Mouse (Mus musculus): ENCODE measurements around the gene Fgfr2. TPM values are rescaled to one million over a fixed set of nuclear protein-coding genes. Genes with fewer than 3 reads are reported as not detected.

Fgfr2 gene
- polyA plus RNA-seq, 1 experiment from 2014 or later = 110 TPM

DNA sequence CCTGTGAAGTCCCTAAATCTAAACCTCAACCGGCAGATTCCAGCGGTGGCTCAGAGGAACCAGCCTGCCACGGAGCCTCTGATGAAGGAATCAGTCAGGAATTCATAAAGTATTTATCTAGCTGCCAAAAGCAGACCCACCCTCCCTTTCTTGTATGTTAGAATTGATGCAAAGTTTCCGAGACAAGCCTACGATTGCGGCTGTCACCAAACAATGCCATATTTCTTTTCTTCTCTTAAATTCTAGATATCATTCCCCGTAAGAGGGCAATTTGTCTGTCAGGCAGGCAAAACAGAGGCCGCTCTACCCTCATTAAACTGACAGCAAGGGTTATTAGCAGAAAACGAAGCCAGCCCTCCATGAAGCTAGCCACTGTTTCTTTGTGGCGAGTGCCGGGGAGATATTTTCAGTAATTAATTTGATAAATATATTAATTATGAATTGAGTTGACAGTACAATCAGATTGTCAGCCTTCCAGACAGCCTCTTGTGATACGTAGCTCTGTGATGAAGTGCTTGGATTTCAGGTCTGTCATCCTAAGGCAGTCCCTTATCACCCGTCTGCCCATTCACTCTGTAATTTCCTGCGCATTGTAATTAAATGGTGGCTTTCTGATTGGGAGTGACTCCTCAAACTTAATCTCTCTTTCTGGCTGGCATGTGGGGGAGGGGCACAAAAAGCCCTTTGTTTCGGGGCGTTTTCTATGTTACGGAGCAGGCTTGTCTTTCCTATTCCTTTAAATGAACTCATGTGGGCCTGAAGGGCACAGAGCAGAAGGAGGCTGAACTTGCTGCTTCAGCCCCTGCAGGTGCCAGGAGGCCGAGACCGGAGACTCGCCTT lies 1276.9 kb downstream of the Fgfr2 start:
- no peak overlapping the region for H3K4me2 ChIP-seq (replicated peaks; ENCODE audit: low read depth, low read length)
- DNase-seq (ENCODE audit: low spot score) = no peak
- WGBS = 35% methylated on average over 20 of the region's 20 CpGs

DNA sequence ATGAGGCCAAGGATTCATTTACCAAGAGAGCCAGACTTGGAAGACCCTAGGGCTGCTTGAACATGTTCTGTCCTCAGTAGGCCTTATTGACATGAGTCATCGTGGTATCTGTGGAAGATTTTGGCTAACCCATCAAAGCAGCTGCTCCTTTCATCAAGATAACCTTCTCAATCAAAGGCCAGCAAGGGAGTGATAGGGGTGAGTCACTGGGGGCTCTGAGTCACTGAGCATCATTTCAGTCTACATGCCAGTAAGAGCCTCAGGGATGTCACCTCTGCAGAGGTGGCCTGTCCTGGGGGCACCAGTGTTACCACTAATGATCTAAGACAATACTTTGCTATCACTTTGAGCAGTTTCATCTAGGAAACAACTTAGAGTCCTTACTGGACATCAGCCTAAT lies 1292.9 kb downstream of the Fgfr2 start:
- Histone ChIP-seq H3K27ac (ENCODE audit: low read length) (no peak overlapping the region), H3K9me3 (ENCODE audit: low read length) (no peaks in the 10 kb centered on the region), H3K4me3 (ENCODE audit: low read depth, low read length) (no peak overlapping the region), H3K36me3 (ENCODE audit: insufficient read depth, low read length) (no peaks in the 10 kb centered on the region), H3K9ac (replicated peaks; ENCODE audit: low read depth) (no peak overlapping the region), H3K4me1 (ENCODE audit: insufficient read depth, low read depth, low read length) (no peaks in the 10 kb centered on the region), H3K4me2 (replicated peaks; ENCODE audit: low read depth, low read length) (no peak overlapping the region), H3K27me3 (replicated peaks; ENCODE audit: insufficient read depth, low read length) (no peaks in the 10 kb centered on the region)
- ATAC-seq = no peak
- DNase-seq (ENCODE audit: low spot score) = no peak
- WGBS = 69% methylated on average over 1 of the region's 1 CpGs
- TF ChIP-seq EP300 (IDR thresholded peaks at IDR 0.05) = no peak
- no peak for TF ChIP-seq CTCF (IDR thresholded peaks at IDR 0.05)

More for the DNA sequence above, 1276.9 kb downstream of the Fgfr2 start:
- H3K4me1 ChIP-seq (ENCODE audit: insufficient read depth, low read depth, low read length) = no peaks in the 10 kb centered on the region
- H3K27ac ChIP-seq (ENCODE audit: low read length) = no peak overlapping the region
- no peak for TF ChIP-seq CTCF (IDR thresholded peaks at IDR 0.05)
- no peak for TF ChIP-seq EP300 (IDR thresholded peaks at IDR 0.05)
- no peak overlapping the region for H3K4me3 ChIP-seq (ENCODE audit: low read depth, low read length)
- no peaks in the 10 kb centered on the region for H3K36me3 ChIP-seq (ENCODE audit: insufficient read depth, low read length)
- no peak overlapping the region for H3K9ac ChIP-seq (replicated peaks; ENCODE audit: low read depth)
- H3K9me3 ChIP-seq (ENCODE audit: low read length) = no peaks in the 10 kb centered on the region
- H3K27me3 ChIP-seq (replicated peaks; ENCODE audit: insufficient read depth, low read length) = no peaks in the 10 kb centered on the region
- ATAC-seq = no peak

DNA sequence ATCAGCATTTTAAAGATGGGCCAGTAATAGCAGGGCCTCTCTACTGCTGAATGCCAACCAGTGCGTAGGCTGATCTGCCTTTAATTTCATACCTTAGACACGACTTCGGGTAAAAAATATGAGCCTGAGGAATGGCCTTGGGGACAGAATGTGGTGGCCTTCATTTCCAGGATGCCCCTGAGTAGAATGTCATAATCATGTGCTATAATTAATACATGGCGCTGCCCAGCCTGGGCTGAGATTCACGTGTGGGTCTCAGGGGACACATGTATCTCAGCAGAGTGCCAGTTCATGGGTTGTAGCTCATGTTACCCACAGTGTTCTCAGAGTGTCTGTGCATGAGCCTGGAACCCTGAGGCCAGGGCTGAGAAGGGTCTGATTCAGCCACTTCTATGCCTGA lies 1296.3 kb downstream of the Fgfr2 start:
- WGBS = 87% methylated on average over 5 of the region's 5 CpGs
- H3K4me3 ChIP-seq (ENCODE audit: low read depth, low read length) = no peak overlapping the region
- no peaks in the 10 kb centered on the region for H3K9me3 ChIP-seq (ENCODE audit: low read length)
- H3K27me3 ChIP-seq (replicated peaks; ENCODE audit: insufficient read depth, low read length) = no peaks in the 10 kb centered on the region
- TF ChIP-seq EP300 (IDR thresholded peaks at IDR 0.05) = no peak
- no peak for TF ChIP-seq CTCF (IDR thresholded peaks at IDR 0.05)
- no peaks in the 10 kb centered on the region for H3K4me1 ChIP-seq (ENCODE audit: insufficient read depth, low read depth, low read length)
- H3K27ac ChIP-seq (ENCODE audit: low read length) = no peak overlapping the region
- ATAC-seq (no peak), DNase-seq (ENCODE audit: low spot score) (no peak)
- no peak overlapping the region for H3K4me2 ChIP-seq (replicated peaks; ENCODE audit: low read depth, low read length)
- no peaks in the 10 kb centered on the region for H3K36me3 ChIP-seq (ENCODE audit: insufficient read depth, low read length)
- no peak overlapping the region for H3K9ac ChIP-seq (replicated peaks; ENCODE audit: low read depth)

DNA sequence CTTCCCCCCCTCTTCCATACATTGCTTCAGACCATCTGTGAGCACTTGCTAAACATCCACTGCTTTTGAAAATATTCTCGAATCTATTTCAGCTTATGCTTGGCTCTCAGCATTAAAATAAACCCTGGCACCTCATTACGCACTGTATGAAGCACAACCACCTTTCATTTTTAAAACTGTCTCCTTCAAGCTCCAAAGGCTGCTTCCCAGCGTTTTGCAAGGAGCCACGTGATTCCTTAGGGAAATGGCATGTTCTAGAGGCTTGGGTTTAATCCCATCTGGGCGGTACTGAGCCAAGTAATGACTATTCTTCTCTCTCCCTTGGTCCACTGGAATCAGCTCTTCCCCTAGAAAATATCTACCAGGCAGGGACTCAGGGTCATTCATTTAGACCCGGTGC lies 1305.2 kb downstream of the Fgfr2 start:
- TF ChIP-seq CTCF (IDR thresholded peaks at IDR 0.05) (no peak), EP300 (IDR thresholded peaks at IDR 0.05) (no peak)
- Histone ChIP-seq H3K36me3 (ENCODE audit: insufficient read depth, low read length) (no peaks in the 10 kb centered on the region), H3K4me3 (ENCODE audit: low read depth, low read length) (no peak overlapping the region), H3K27ac (ENCODE audit: low read length) (no peak overlapping the region), H3K4me2 (replicated peaks; ENCODE audit: low read depth, low read length) (no peak overlapping the region), H3K27me3 (replicated peaks; ENCODE audit: insufficient read depth, low read length) (no peaks in the 10 kb centered on the region), H3K9me3 (ENCODE audit: low read length) (no peaks in the 10 kb centered on the region), H3K4me1 (ENCODE audit: insufficient read depth, low read depth, low read length) (no peaks in the 10 kb centered on the region), H3K9ac (replicated peaks; ENCODE audit: low read depth) (no peak overlapping the region)
- WGBS = 79% methylated on average over 6 of the region's 6 CpGs
- DNase-seq (ENCODE audit: low spot score) (no peak), ATAC-seq (no peak)

DNA sequence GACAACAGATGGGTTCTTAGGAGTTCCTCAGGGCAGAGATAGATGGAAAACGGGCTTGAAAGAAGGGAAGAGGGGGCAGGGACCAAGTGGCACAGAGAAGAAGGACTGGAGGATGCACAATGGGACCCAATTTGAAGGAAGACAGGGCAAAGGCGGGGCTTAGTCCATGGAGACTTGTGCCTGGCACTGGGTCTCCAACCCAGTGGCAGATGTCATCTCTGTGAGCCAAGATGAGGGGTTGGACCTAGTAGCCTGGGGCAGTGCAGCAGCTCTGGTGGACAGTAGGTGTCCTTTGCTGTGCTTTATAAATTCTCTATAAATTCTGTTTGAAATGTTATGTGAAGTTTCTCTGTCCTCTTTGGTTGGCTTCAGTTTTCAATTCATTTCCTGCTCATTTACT lies 1306.5 kb downstream of the Fgfr2 start:
- H3K4me2 ChIP-seq (replicated peaks; ENCODE audit: low read depth, low read length) = no peak overlapping the region
- WGBS = 64% methylated on average over 2 of the region's 2 CpGs
- H3K9me3 ChIP-seq (ENCODE audit: low read length) = no peaks in the 10 kb centered on the region

DNA sequence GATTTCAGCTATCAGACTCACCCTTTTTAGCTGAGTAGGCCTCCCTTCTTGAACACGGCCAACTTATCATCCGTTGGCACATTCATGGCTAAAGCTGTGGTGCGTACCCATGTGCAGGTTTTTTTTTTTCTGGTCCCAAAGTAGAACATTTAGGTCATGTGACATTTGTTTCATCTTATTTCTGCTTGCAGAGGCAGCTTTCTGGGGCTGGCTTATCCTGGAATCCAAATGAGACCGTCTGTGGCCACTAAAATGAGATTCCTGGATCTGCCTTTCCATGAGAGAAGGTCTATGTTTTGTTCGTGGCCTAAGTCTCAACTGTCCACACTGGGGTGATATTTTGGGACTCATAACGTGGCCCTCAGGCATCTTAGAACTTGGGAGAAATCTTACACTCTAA lies 1311.0 kb downstream of the Fgfr2 start:
- 71% methylated on average over 6 of the region's 6 CpGs for WGBS
- H3K4me3 ChIP-seq (ENCODE audit: low read depth, low read length) = no peak overlapping the region
- H3K9ac ChIP-seq (replicated peaks; ENCODE audit: low read depth) = no peak overlapping the region
- H3K9me3 ChIP-seq (ENCODE audit: low read length) = no peaks in the 10 kb centered on the region
- H3K27me3 ChIP-seq (replicated peaks; ENCODE audit: insufficient read depth, low read length) = no peaks in the 10 kb centered on the region
- H3K4me2 ChIP-seq (replicated peaks; ENCODE audit: low read depth, low read length) = no peak overlapping the region
- TF ChIP-seq EP300 (IDR thresholded peaks at IDR 0.05) = no peak
- no peak for TF ChIP-seq CTCF (IDR thresholded peaks at IDR 0.05)
- no peaks in the 10 kb centered on the region for H3K4me1 ChIP-seq (ENCODE audit: insufficient read depth, low read depth, low read length)
- no peaks in the 10 kb centered on the region for H3K36me3 ChIP-seq (ENCODE audit: insufficient read depth, low read length)
- no peak for DNase-seq (ENCODE audit: low spot score)
- ATAC-seq = no peak
- no peak overlapping the region for H3K27ac ChIP-seq (ENCODE audit: low read length)

More for the DNA sequence above, 1306.5 kb downstream of the Fgfr2 start:
- Histone ChIP-seq H3K36me3 (ENCODE audit: insufficient read depth, low read length) (no peaks in the 10 kb centered on the region), H3K27ac (ENCODE audit: low read length) (no peak overlapping the region), H3K4me1 (ENCODE audit: insufficient read depth, low read depth, low read length) (no peaks in the 10 kb centered on the region), H3K27me3 (replicated peaks; ENCODE audit: insufficient read depth, low read length) (no peaks in the 10 kb centered on the region), H3K9ac (replicated peaks; ENCODE audit: low read depth) (no peak overlapping the region), H3K4me3 (ENCODE audit: low read depth, low read length) (no peak overlapping the region)
- ATAC-seq = no peak
- DNase-seq (ENCODE audit: low spot score) = no peak
- TF ChIP-seq CTCF (IDR thresholded peaks at IDR 0.05) = no peak
- TF ChIP-seq EP300 (IDR thresholded peaks at IDR 0.05) = no peak
